Mouse (Mus musculus) heart, adult 2 months (tissue): ENCODE data around the gene Actg1. TPM values are rescaled to one million over a fixed set of nuclear protein-coding genes. Genes with fewer than 3 reads are reported as not detected.
"Not testable (repeated sequence)": the region's sequence is repeated elsewhere in the genome, so short reads cannot be mapped to it uniquely, and the experiment has no call there.

Source experiments
- DNase-seq, 2 experiments: peaks; one replicate each; pipeline ENCODE4 v3.0.0; 2021
- H3K27ac ChIP-seq: fragments of 200-600 bp; 2 replicates; pipeline ENCODE4 v1.8.1; 2022
- H3K27me3 ChIP-seq: fragments of 200-500 bp; 2 replicates; pipeline ENCODE4 v1.6.1; 2012; ENCODE audit warnings: mild to moderate bottlenecking, low read length, inconsistent platforms, mixed read lengths; ENCODE audit not compliant: control insufficient read depth, insufficient read depth
- H3K36me3 ChIP-seq: fragments of 200-500 bp; 2 replicates; pipeline ENCODE4 v1.6.1; 2012; ENCODE audit warnings: low read length, inconsistent platforms; ENCODE audit not compliant: control insufficient read depth, insufficient read depth
- H3K4me1 ChIP-seq: fragments of 200-500 bp; 2 replicates; pipeline ENCODE4 v1.6.1; 2011; ENCODE audit warnings: low read length; ENCODE audit not compliant: control insufficient read depth, insufficient read depth
- H3K4me3 ChIP-seq: fragments of 200-600 bp; 2 replicates; pipeline ENCODE4 v1.8.1; 2022
- H3K79me2 ChIP-seq: fragments of 200-500 bp; replicated peaks from 2 replicates; pipeline ENCODE4 v1.6.1; 2012; ENCODE audit warnings: mild to moderate bottlenecking, inconsistent platforms, low read length, moderate library complexity, mixed read lengths; ENCODE audit not compliant: control insufficient read depth, insufficient read depth
- H3K9ac ChIP-seq: fragments of 200-500 bp; 2 replicates; pipeline ENCODE4 v1.6.1; 2012; ENCODE audit warnings: low read depth, mild to moderate bottlenecking, control low read depth, inconsistent platforms, low read length, mixed read lengths
- CTCF ChIP-seq: fragments of 200-600 bp; IDR thresholded peaks from 2 replicates; pipeline ENCODE4 v1.8.1; 2022; ENCODE audit warnings: antibody characterized with exemption, mild to moderate bottlenecking, moderate library complexity
- EP300 ChIP-seq: fragments of 200-500 bp; IDR thresholded peaks from 2 replicates; pipeline ENCODE4 v1.6.1; 2011; ENCODE audit warnings: low read depth, low read length, control low read depth; ENCODE audit not compliant: insufficient read depth
- POLR2A ChIP-seq: fragments of 200-500 bp; IDR thresholded peaks from 2 replicates; pipeline ENCODE4 v1.6.1; 2011; ENCODE audit warnings: mild to moderate bottlenecking, low read depth, low read length, control low read depth; ENCODE audit not compliant: insufficient read depth
- WGBS: fragments of 180-500 bp; shearing (Covaris S2); methylation state at CpG from one replicate; pipeline ENCODE4 v1.1.7; 2018; 5-methylcytosine and 5-hydroxymethylcytosine counted together
- intact Hi-C: fragments of 180-260 bp; cut with DNase I; formaldehyde crosslinking; loops from one replicate; pipeline ENCODE4 v1.15.1; 2025
- polyA plus RNA-seq: library from polyadenylated mRNA; depleted of rRNA; stranded (reverse); fragments of >200 nt; gene quantifications from 2 replicates; pipeline ENCODE4 v1.2.3, GENCODE M21; 2012
- total RNA-seq, 2 experiments: library from RNA; stranded (reverse); gene quantifications; 2 replicates each; pipeline ENCODE4 v1.2.3; 2021

Gene Actg1
- total and polyA plus RNA-seq, 3 experiments: 222 to 510 (median 321) TPM

GRCm38 (mm10) chr11:120346383-120347034 is 1.8 kb downstream of the Actg1 start:
- DNase-seq: peak; percentile 15 to 38
- intact Hi-C loops, H3K36me3 ChIP-seq, H3K27me3 ChIP-seq, H3K79me2 ChIP-seq: not testable (repeated sequence)
- 0 out of 2 replicates have a peak, but pooled peaks have one; percentile 1 for TF ChIP-seq POLR2A
- peaks cover 12% of the 10 kb centered on the region for H3K4me1 ChIP-seq
- H3K27ac ChIP-seq: peak overlapping the region; percentile 32
- peak overlapping the region; percentile 78 for H3K9ac ChIP-seq
- 7% methylated on average over 11 of the region's 13 CpGs for WGBS
- peak overlapping the region; percentile 60 for H3K4me3 ChIP-seq

GRCm38 (mm10) chr11:120345067-120345681 is 3.2 kb downstream of the Actg1 start:
- Histone ChIP-seq H3K27me3 (no peaks in the 10 kb centered on the region), H3K4me3 (peak overlapping the region; percentile 10; the same call in 1 of the 2 replicates), H3K4me1 (peaks cover 5% of the 10 kb centered on the region), H3K36me3 (peaks cover 5% of the 10 kb centered on the region), H3K79me2 (peaks cover 3% of the 10 kb centered on the region), H3K27ac (peak overlapping the region; percentile 23; the same call in 1 of the 2 replicates), H3K9ac (peak overlapping the region; percentile 18; the same call in 1 of the 2 replicates)
- peak; percentile 50; the same call in 1 of the 2 replicates for TF ChIP-seq POLR2A
- TF ChIP-seq CTCF: no peak
- no peak for TF ChIP-seq EP300
- DNase-seq: peak; percentile 17 to 29
- 38% methylated on average over 1 of the region's 1 CpGs for WGBS
- intact Hi-C loops: no loop called here

GRCm38 (mm10) chr11:120344310-120344920 is 3.9 kb downstream of the Actg1 start:
- H3K79me2 ChIP-seq: peaks cover 3% of the 10 kb centered on the region
- TF ChIP-seq POLR2A: no peak
- TF ChIP-seq CTCF: no peak
- TF ChIP-seq EP300: no peak
- no peak overlapping the region for H3K4me3 ChIP-seq
- DNase-seq: no peak
- 47% methylated on average over 5 of the region's 5 CpGs for WGBS
- intact Hi-C loops: no loop called here
- peaks cover 5% of the 10 kb centered on the region for H3K36me3 ChIP-seq
- H3K27me3 ChIP-seq: no peaks in the 10 kb centered on the region
- H3K27ac ChIP-seq: no peak overlapping the region
- no peak overlapping the region for H3K9ac ChIP-seq
- peaks cover 5% of the 10 kb centered on the region for H3K4me1 ChIP-seq

GRCm38 (mm10) chr11:120343519-120344309 is 4.6 kb downstream of the Actg1 start:
- intact Hi-C loops: no loop called here
- H3K27ac ChIP-seq: no peak overlapping the region
- DNase-seq: peak in 1 of 2 experiments; percentile 6

GRCm38 (mm10) chr11:120342656-120343160 is 5.6 kb downstream of the Actg1 start:
- Histone ChIP-seq H3K27me3 (no peaks in the 10 kb centered on the region), H3K27ac (no peak overlapping the region), H3K36me3 (peaks cover 5% of the 10 kb centered on the region), H3K9ac (no peak overlapping the region), H3K4me1 (peaks cover 5% of the 10 kb centered on the region), H3K79me2 (no peaks in the 10 kb centered on the region; the same call in 1 of the 2 replicates), H3K4me3 (no peak overlapping the region)
- TF ChIP-seq CTCF: no peak
- no peak for TF ChIP-seq EP300
- no peak for TF ChIP-seq POLR2A
- intact Hi-C loops: no loop called here
- DNase-seq: no peak
- 94% methylated on average over 5 of the region's 5 CpGs for WGBS

More at GRCm38 (mm10) chr11:120343519-120344309, 4.6 kb downstream of the Actg1 start:
- Histone ChIP-seq H3K9ac (no peak overlapping the region), H3K4me1 (peaks cover 5% of the 10 kb centered on the region), H3K27me3 (no peaks in the 10 kb centered on the region), H3K4me3 (no peak overlapping the region), H3K36me3 (peaks cover 5% of the 10 kb centered on the region), H3K79me2 (peaks cover 3% of the 10 kb centered on the region)
- 41% methylated on average over 5 of the region's 5 CpGs for WGBS
- TF ChIP-seq POLR2A: no peak
- TF ChIP-seq CTCF: no peak
- TF ChIP-seq EP300: no peak
